Mouse (Mus musculus) liver, embryonic 14.5 days (tissue): ENCODE measurements around the gene Tatdn3. TPM values are rescaled to one million over a fixed set of nuclear protein-coding genes. Genes with fewer than 3 reads are reported as not detected.

Source experiments
- ATAC-seq: fragments of 200-750 bp; cut with Nextera tagmentation; 2 replicates; pipeline ENCODE4 v1.8.0; 2017; ENCODE audit warnings: moderate number of reproducible peaks, mild to moderate bottlenecking, moderate library complexity; ENCODE audit not compliant: insufficient read depth
- DNase-seq, 3 experiments: peaks; one replicate each; pipeline ENCODE4 v3.0.0-alpha.2; 2012 to 2013; ENCODE audit warnings: low read depth in 3 of 3, low spot score in 3 of 3
- H3K27ac ChIP-seq: fragments of 300-500 bp; sonication (generic); 2 replicates; pipeline ENCODE4 v1.5.1; 2014; ENCODE audit warnings: moderate library complexity, mild to moderate bottlenecking, control low read depth, inconsistent platforms
- H3K27me3 ChIP-seq: fragments of 300-500 bp; sonication (generic); 2 replicates; pipeline ENCODE4 v1.6.1; 2014; ENCODE audit warnings: mild to moderate bottlenecking, low read length, moderate library complexity; ENCODE audit not compliant: control insufficient read depth, insufficient read depth
- H3K36me3 ChIP-seq: fragments of 300-500 bp; sonication (generic); replicated peaks from 2 replicates; pipeline ENCODE4 v1.6.1; 2014; ENCODE audit warnings: low read depth; ENCODE audit not compliant: control insufficient read depth, insufficient read depth
- H3K4me1 ChIP-seq, 2 experiments: fragments of 200-500 bp in 1 of 2; fragments of 300-500 bp in 1 of 2; sonication (generic) in 1 of 2; replicated peaks; 2 replicates each; pipeline ENCODE4 v1.6.1; 2012 to 2014; ENCODE audit warnings: antibody characterized with exemption in 1 of 2, inconsistent platforms in 1 of 2, low read length in 1 of 2; ENCODE audit not compliant: control insufficient read depth in 2 of 2, insufficient read depth in 2 of 2
- H3K4me2 ChIP-seq: fragments of 300-500 bp; sonication (generic); 2 replicates; pipeline ENCODE4 v1.6.1; 2014; ENCODE audit warnings: low read depth, mild to moderate bottlenecking, control low read depth, moderate library complexity
- H3K4me3 ChIP-seq, 2 experiments: fragments of 200-500 bp in 1 of 2; fragments of 300-500 bp in 1 of 2; sonication (generic) in 1 of 2; 2 replicates each; pipeline ENCODE4 v1.5.1; 2012 to 2014; ENCODE audit warnings: low read depth in 2 of 2, low read length in 2 of 2, mild to moderate bottlenecking in 2 of 2, control low read depth in 1 of 2, inconsistent platforms in 1 of 2, moderate library complexity in 1 of 2; ENCODE audit not compliant: insufficient read depth in 1 of 2
- H3K9ac ChIP-seq: fragments of 300-500 bp; sonication (generic); replicated peaks from 2 replicates; pipeline ENCODE4 v1.6.1; 2014; ENCODE audit warnings: mild to moderate bottlenecking, control low read depth, moderate library complexity
- H3K9me3 ChIP-seq: fragments of 300-500 bp; sonication (generic); 2 replicates; pipeline ENCODE4 v1.6.1; 2016; ENCODE audit warnings: low read length, mixed read lengths; ENCODE audit not compliant: control insufficient read depth
- CTCF ChIP-seq: IDR thresholded peaks from 2 replicates; pipeline ENCODE4 v1.5.1; 2016; ENCODE audit warnings: antibody characterized with exemption, low read depth, control low read depth
- EP300 ChIP-seq: IDR thresholded peaks from 2 replicates; pipeline ENCODE4 v1.6.1; 2016; ENCODE audit warnings: antibody characterized with exemption, low read depth
- WGBS: fragments of 180-500 bp; shearing (Covaris S2); extraction: QIAGEN DNeasy Blood & Tissue Kit; methylation state at CpG from one replicate; pipeline ENCODE4 v1.1.7; 2014; ENCODE audit not compliant: insufficient replicate concordance; 5-methylcytosine and 5-hydroxymethylcytosine counted together
- polyA plus RNA-seq, 2 experiments: library from polyadenylated mRNA; depleted of rRNA in 1 of 2; stranded (reverse) in 1 of 2; unstranded in 1 of 2; fragments of >200 nt; fragmentation: Nextera tagmentation in 1 of 2; extraction: Ambion mirVana in 1 of 2; gene quantifications; 2 replicates each; pipeline versions ENCODE4 v1.2.1 to v1.2.3; 2012 to 2014

Gene Tatdn3
- polyA plus RNA-seq, 2 experiments = 6.5 to 8.5 TPM

- Histone ChIP-seq H3K4me3 (no peak overlapping the region), H3K27me3 (no peaks in the 10 kb centered on the region), H3K9me3 (no peaks in the 10 kb centered on the region), H3K27ac (no peak overlapping the region), H3K9ac (no peak overlapping the region), H3K4me2 (no peak overlapping the region), H3K36me3 (no peaks in the 10 kb centered on the region), H3K4me1 (peaks cover 0 to 2% of the 10 kb centered on the region in 2 experiments; a peak in 3 of 4 replicates)
- 82% methylated on average over 7 of the region's 7 CpGs for WGBS
- DNase-seq (no peak), ATAC-seq (no peak)
- no peak for TF ChIP-seq EP300
- no peak for TF ChIP-seq CTCF
Observed at GRCm38 (mm10) chr1:191021016-191021415, 41.7 kb downstream of the Tatdn3 start.

- 77% methylated on average over 3 of the region's 3 CpGs for WGBS
- no peak overlapping the region for H3K4me2 ChIP-seq
- H3K36me3 ChIP-seq = no peaks in the 10 kb centered on the region
Observed at GRCm38 (mm10) chr1:191020217-191020924, 42.4 kb downstream of the Tatdn3 start.

GRCm38 (mm10) chr1:191019803-191020202 lies 42.9 kb downstream of the Tatdn3 start:
- Histone ChIP-seq H3K27ac (no peak overlapping the region), H3K9ac (no peak overlapping the region), H3K4me1 (no peaks in the 10 kb centered on the region; a peak in 2 of 4 replicates), H3K36me3 (no peaks in the 10 kb centered on the region), H3K27me3 (no peaks in the 10 kb centered on the region), H3K4me2 (no peak overlapping the region), H3K4me3 (no peak overlapping the region), H3K9me3 (no peaks in the 10 kb centered on the region)
- WGBS = 85% methylated on average over 5 of the region's 5 CpGs
- ATAC-seq = no peak
- no peak for DNase-seq
- TF ChIP-seq EP300 (no peak), CTCF (no peak)

More at GRCm38 (mm10) chr1:191020217-191020924, 42.4 kb downstream of the Tatdn3 start:
- H3K9ac ChIP-seq = no peak overlapping the region
- TF ChIP-seq CTCF = no peak
- no peak for TF ChIP-seq EP300
- H3K4me3 ChIP-seq = no peak overlapping the region
- H3K4me1 ChIP-seq = peaks cover 0 to 2% of the 10 kb centered on the region in 2 experiments; a peak in 3 of 4 replicates
- DNase-seq = no peak
- no peak overlapping the region for H3K27ac ChIP-seq
- no peaks in the 10 kb centered on the region for H3K9me3 ChIP-seq
- no peak for ATAC-seq
- H3K27me3 ChIP-seq = no peaks in the 10 kb centered on the region

GRCm38 (mm10) chr1:191014271-191014670 lies 48.5 kb downstream of the Tatdn3 start:
- 80% methylated on average over 3 of the region's 3 CpGs for WGBS
- Histone ChIP-seq H3K4me3 (no peak overlapping the region), H3K27ac (no peak overlapping the region), H3K27me3 (no peaks in the 10 kb centered on the region), H3K9ac (no peak overlapping the region), H3K36me3 (no peaks in the 10 kb centered on the region; the same call in 1 of the 2 replicates), H3K4me1 (no peaks in the 10 kb centered on the region), H3K9me3 (no peaks in the 10 kb centered on the region), H3K4me2 (no peak overlapping the region)
- no peak for ATAC-seq
- no peak for DNase-seq
- TF ChIP-seq CTCF = no peak
- TF ChIP-seq EP300 = no peak

- peaks cover 3% of the 10 kb centered on the region; the same call in 1 of the 2 replicates for H3K36me3 ChIP-seq
- no peaks in the 10 kb centered on the region for H3K9me3 ChIP-seq
- H3K4me3 ChIP-seq = no peak overlapping the region
- TF ChIP-seq CTCF = peak; percentile 57
- TF ChIP-seq EP300 = no peak
- no peak for DNase-seq
- H3K4me2 ChIP-seq = no peak overlapping the region
- WGBS = 91% methylated on average over 5 of the region's 5 CpGs
- H3K9ac ChIP-seq = no peak overlapping the region
- no peaks in the 10 kb centered on the region for H3K27me3 ChIP-seq
- H3K27ac ChIP-seq = no peak overlapping the region
- no peaks in the 10 kb centered on the region for H3K4me1 ChIP-seq
- no peak for ATAC-seq
Observed at GRCm38 (mm10) chr1:191008707-191009106, 54.0 kb downstream of the Tatdn3 start.
